Mouse (Mus musculus) stomach, postnatal 0 days (tissue): Measurements from ENCODE around the gene Gm17662.

ENCODE experiments used
- CTCF ChIP-seq: IDR thresholded peaks from 2 replicates; pipeline ENCODE4 v1.5.1; 2016; ENCODE audit warnings: antibody characterized with exemption, low read depth, mild to moderate bottlenecking, moderate library complexity
- EP300 ChIP-seq: optimal IDR thresholded peaks from 2 replicates; pipeline ENCODE3; 2016; ENCODE audit warnings: antibody characterized with exemption

- TF ChIP-seq CTCF: no peak
- TF ChIP-seq EP300: no peak
These were observed 28.2 kb upstream of the Gm17662 start for GRCm38 (mm10) chr4:104828939-104829338.
